Mouse (Mus musculus): ENCODE measurements around the gene Stk24. TPM values are rescaled to one million over a fixed set of nuclear protein-coding genes. Genes with fewer than 3 reads are reported as not detected.

Stk24 gene
- polyA plus RNA-seq, 1 experiment from 2014 or later, result 52.9 TPM

- WGBS, result 93% methylated on average over 3 of the region's 3 CpGs
- H3K36me3 ChIP-seq, result peaks cover 83% of the 10 kb centered on the region
Observed at GRCm38 (mm10) chr14:121292391-121292790, 87.4 kb downstream of the Stk24 start.

GRCm38 (mm10) chr14:121291881-121292280, 87.9 kb downstream of the Stk24 start:
- 92% methylated on average over 8 of the region's 8 CpGs for WGBS

More at GRCm38 (mm10) chr14:121292391-121292790, 87.4 kb downstream of the Stk24 start:
- Histone ChIP-seq H3K9me3 (replicated peaks) (no peaks in the 10 kb centered on the region), H3K4me1 (replicated peaks) (peaks cover 25% of the 10 kb centered on the region), H3K27ac (ENCODE audit: poor library complexity, severe bottlenecking) (no peak overlapping the region), H3K4me2 (no peak overlapping the region), H3K27me3 (replicated peaks) (no peaks in the 10 kb centered on the region), H3K4me3 (no peak overlapping the region), H3K9ac (no peak overlapping the region)
- no peak for ATAC-seq (ENCODE audit: insufficient number of reproducible peaks, low FRiP score)

GRCm38 (mm10) chr14:121285379-121286120, 94.3 kb downstream of the Stk24 start:
- no peaks in the 10 kb centered on the region for H3K9me3 ChIP-seq (replicated peaks)
- 92% methylated on average over 14 of the region's 14 CpGs for WGBS
- ATAC-seq (ENCODE audit: insufficient number of reproducible peaks, low FRiP score), result no peak
- H3K27me3 ChIP-seq (replicated peaks), result no peaks in the 10 kb centered on the region
- H3K27ac ChIP-seq (ENCODE audit: poor library complexity, severe bottlenecking), result no peak overlapping the region
- peaks cover 18% of the 10 kb centered on the region for H3K4me1 ChIP-seq (replicated peaks)
- peaks cover 82% of the 10 kb centered on the region for H3K36me3 ChIP-seq
- H3K9ac ChIP-seq, result no peak overlapping the region
- no peak overlapping the region for H3K4me2 ChIP-seq
- H3K4me3 ChIP-seq, result no peak overlapping the region

More at GRCm38 (mm10) chr14:121291881-121292280, 87.9 kb downstream of the Stk24 start:
- H3K4me1 ChIP-seq (replicated peaks), result peaks cover 25% of the 10 kb centered on the region
- H3K9ac ChIP-seq, result no peak overlapping the region
- no peak overlapping the region for H3K4me2 ChIP-seq
- no peak for ATAC-seq (ENCODE audit: insufficient number of reproducible peaks, low FRiP score)
- no peaks in the 10 kb centered on the region for H3K27me3 ChIP-seq (replicated peaks)
- peaks cover 83% of the 10 kb centered on the region for H3K36me3 ChIP-seq
- H3K4me3 ChIP-seq, result no peak overlapping the region
- H3K9me3 ChIP-seq (replicated peaks), result no peaks in the 10 kb centered on the region
- H3K27ac ChIP-seq (ENCODE audit: poor library complexity, severe bottlenecking), result no peak overlapping the region

GRCm38 (mm10) chr14:121281336-121281710, 98.5 kb downstream of the Stk24 start:
- H3K4me2 ChIP-seq, result no peak overlapping the region
- ATAC-seq (ENCODE audit: insufficient number of reproducible peaks, low FRiP score), result no peak
- no peak overlapping the region; the same call in 1 of the 2 replicates for H3K9ac ChIP-seq
- no peak overlapping the region for H3K4me3 ChIP-seq
- no peaks in the 10 kb centered on the region for H3K9me3 ChIP-seq (replicated peaks)
- peaks cover 12% of the 10 kb centered on the region for H3K4me1 ChIP-seq (replicated peaks)
- no peaks in the 10 kb centered on the region for H3K27me3 ChIP-seq (replicated peaks)
- H3K36me3 ChIP-seq, result peaks cover 87% of the 10 kb centered on the region
- peak overlapping the region; percentile 29; the same call in 1 of the 2 replicates for H3K27ac ChIP-seq (ENCODE audit: poor library complexity, severe bottlenecking)

- peak overlapping the region; percentile 29 for H3K27ac ChIP-seq (ENCODE audit: poor library complexity, severe bottlenecking)
- 73% methylated on average over 16 of the region's 16 CpGs for WGBS
- peaks cover 87% of the 10 kb centered on the region for H3K36me3 ChIP-seq
- no peak overlapping the region; the same call in 1 of the 2 replicates for H3K9ac ChIP-seq
- H3K4me3 ChIP-seq, result no peak overlapping the region
- peaks cover 12% of the 10 kb centered on the region for H3K4me1 ChIP-seq (replicated peaks)
- no peak for ATAC-seq (ENCODE audit: insufficient number of reproducible peaks, low FRiP score)
- H3K27me3 ChIP-seq (replicated peaks), result no peaks in the 10 kb centered on the region
- no peaks in the 10 kb centered on the region for H3K9me3 ChIP-seq (replicated peaks)
- no peak overlapping the region for H3K4me2 ChIP-seq
Observed at GRCm38 (mm10) chr14:121280601-121281335, 99.0 kb downstream of the Stk24 start.

- H3K27ac ChIP-seq (ENCODE audit: poor library complexity, severe bottlenecking), result no peak overlapping the region
- H3K4me1 ChIP-seq (replicated peaks), result peaks cover 12% of the 10 kb centered on the region
- H3K9ac ChIP-seq, result no peak overlapping the region
- peaks cover 86% of the 10 kb centered on the region for H3K36me3 ChIP-seq
- no peak overlapping the region for H3K4me2 ChIP-seq
- peak; percentile 55 for ATAC-seq (ENCODE audit: insufficient number of reproducible peaks, low FRiP score)
- H3K4me3 ChIP-seq, result no peak overlapping the region
- H3K9me3 ChIP-seq (replicated peaks), result no peaks in the 10 kb centered on the region
- H3K27me3 ChIP-seq (replicated peaks), result no peaks in the 10 kb centered on the region
- WGBS, result 25% methylated on average over 6 of the region's 6 CpGs
Observed at GRCm38 (mm10) chr14:121279106-121279505, 100.7 kb downstream of the Stk24 start.

GRCm38 (mm10) chr14:121276016-121276415, 103.8 kb downstream of the Stk24 start:
- H3K27ac ChIP-seq (ENCODE audit: poor library complexity, severe bottlenecking), result no peak overlapping the region
- H3K4me2 ChIP-seq, result no peak overlapping the region
- no peak overlapping the region for H3K4me3 ChIP-seq
- WGBS, result 79% methylated on average over 10 of the region's 10 CpGs
- no peak overlapping the region for H3K9ac ChIP-seq
- no peaks in the 10 kb centered on the region for H3K27me3 ChIP-seq (replicated peaks)
- H3K4me1 ChIP-seq (replicated peaks), result peaks cover 7% of the 10 kb centered on the region
- no peaks in the 10 kb centered on the region for H3K9me3 ChIP-seq (replicated peaks)
- no peak for ATAC-seq (ENCODE audit: insufficient number of reproducible peaks, low FRiP score)
- H3K36me3 ChIP-seq, result peaks cover 88% of the 10 kb centered on the region

GRCm38 (mm10) chr14:121274985-121275384, 104.8 kb downstream of the Stk24 start:
- Histone ChIP-seq H3K4me1 (replicated peaks) (peaks cover 11% of the 10 kb centered on the region), H3K9me3 (replicated peaks) (no peaks in the 10 kb centered on the region), H3K9ac (no peak overlapping the region), H3K27ac (ENCODE audit: poor library complexity, severe bottlenecking) (no peak overlapping the region), H3K4me3 (no peak overlapping the region), H3K27me3 (replicated peaks) (no peaks in the 10 kb centered on the region), H3K36me3 (peaks cover 86% of the 10 kb centered on the region), H3K4me2 (no peak overlapping the region)
- 81% methylated on average over 12 of the region's 12 CpGs for WGBS
- no peak for ATAC-seq (ENCODE audit: insufficient number of reproducible peaks, low FRiP score)

GRCm38 (mm10) chr14:121270490-121270889, 109.3 kb downstream of the Stk24 start:
- H3K4me3 ChIP-seq, result no peak overlapping the region
- peak overlapping the region; percentile 13; the same call in 1 of the 2 replicates for H3K4me2 ChIP-seq
- H3K36me3 ChIP-seq, result peaks cover 73% of the 10 kb centered on the region
- H3K27me3 ChIP-seq (replicated peaks), result no peaks in the 10 kb centered on the region
- peak overlapping the region; percentile 76 for H3K27ac ChIP-seq (ENCODE audit: poor library complexity, severe bottlenecking)
- H3K4me1 ChIP-seq (replicated peaks), result peaks cover 27% of the 10 kb centered on the region
- peak overlapping the region; percentile 3; the same call in 1 of the 2 replicates for H3K9ac ChIP-seq
- WGBS, result 43% methylated on average over 6 of the region's 6 CpGs
- ATAC-seq (ENCODE audit: insufficient number of reproducible peaks, low FRiP score), result peak; percentile 35; the same call in 1 of the 2 replicates
- no peaks in the 10 kb centered on the region for H3K9me3 ChIP-seq (replicated peaks)

- Histone ChIP-seq H3K9ac (no peak overlapping the region), H3K36me3 (peaks cover 63% of the 10 kb centered on the region), H3K9me3 (replicated peaks) (no peaks in the 10 kb centered on the region), H3K4me2 (no peak overlapping the region), H3K4me1 (replicated peaks) (peaks cover 45% of the 10 kb centered on the region), H3K27me3 (replicated peaks) (no peaks in the 10 kb centered on the region), H3K27ac (ENCODE audit: poor library complexity, severe bottlenecking) (no peak overlapping the region), H3K4me3 (no peak overlapping the region)
- no peak for ATAC-seq (ENCODE audit: insufficient number of reproducible peaks, low FRiP score)
- 82% methylated on average over 8 of the region's 8 CpGs for WGBS
Observed at GRCm38 (mm10) chr14:121267801-121268200, 112.0 kb downstream of the Stk24 start.

GRCm38 (mm10) chr14:121264453-121264852, 115.4 kb downstream of the Stk24 start:
- Histone ChIP-seq H3K36me3 (peaks cover 47% of the 10 kb centered on the region), H3K4me1 (replicated peaks) (peaks cover 44% of the 10 kb centered on the region), H3K27ac (ENCODE audit: poor library complexity, severe bottlenecking) (no peak overlapping the region), H3K27me3 (replicated peaks) (no peaks in the 10 kb centered on the region), H3K4me3 (no peak overlapping the region), H3K9ac (no peak overlapping the region), H3K9me3 (replicated peaks) (no peaks in the 10 kb centered on the region), H3K4me2 (no peak overlapping the region)
- WGBS, result 59% methylated on average over 6 of the region's 6 CpGs
- no peak for ATAC-seq (ENCODE audit: insufficient number of reproducible peaks, low FRiP score)

Data from heart, embryonic 12.5 days (tissue).